Mouse (Mus musculus) lung, embryonic 14.5 days (tissue): ENCODE results near the gene Rpl31. TPM values are rescaled to one million over a fixed set of nuclear protein-coding genes. Genes with fewer than 3 reads are reported as not detected.

Experiments used
- ATAC-seq: fragments of 200-750 bp; cut with Nextera tagmentation; 2 replicates; pipeline ENCODE4 v1.8.0; 2017; ENCODE audit warnings: mild to moderate bottlenecking, moderate TSS enrichment, moderate library complexity; ENCODE audit not compliant: insufficient read depth
- DNase-seq: peaks from one replicate; pipeline ENCODE4 v3.0.0-alpha.2; 2015
- H3K27ac ChIP-seq: fragments of 300-500 bp; sonication (generic); 2 replicates; pipeline ENCODE4 v1.5.1; 2014; ENCODE audit warnings: low read depth, mild to moderate bottlenecking, moderate library complexity
- H3K27me3 ChIP-seq: fragments of 300-500 bp; sonication (generic); 2 replicates; pipeline ENCODE4 v1.6.1; 2014; ENCODE audit warnings: low read length, control low read depth; ENCODE audit not compliant: insufficient read depth
- H3K36me3 ChIP-seq: fragments of 300-500 bp; sonication (generic); 2 replicates; pipeline ENCODE4 v1.6.1; 2014; ENCODE audit warnings: control low read depth; ENCODE audit not compliant: insufficient read depth
- H3K4me1 ChIP-seq: fragments of 300-500 bp; sonication (generic); 2 replicates; pipeline ENCODE4 v1.6.1; 2014; ENCODE audit warnings: antibody characterized with exemption, control low read depth; ENCODE audit not compliant: insufficient read depth
- H3K4me2 ChIP-seq: fragments of 300-500 bp; sonication (generic); 2 replicates; pipeline ENCODE4 v1.6.1; 2014; ENCODE audit warnings: mild to moderate bottlenecking
- H3K4me3 ChIP-seq: fragments of 300-500 bp; sonication (generic); 2 replicates; pipeline ENCODE4 v1.5.1; 2014; ENCODE audit warnings: low read depth, low read length
- H3K9ac ChIP-seq: fragments of 300-500 bp; sonication (generic); 2 replicates; pipeline ENCODE4 v1.6.1; 2014
- H3K9me3 ChIP-seq: fragments of 300-500 bp; sonication (generic); 2 replicates; pipeline ENCODE4 v1.6.1; 2016; ENCODE audit warnings: low read depth, low read length, control low read depth
- CTCF ChIP-seq: IDR thresholded peaks from 2 replicates; pipeline ENCODE4 v1.5.1; 2016; ENCODE audit warnings: antibody characterized with exemption, low read depth
- WGBS: fragments of 180-500 bp; shearing (Covaris S2); extraction: QIAGEN DNeasy Blood & Tissue Kit; methylation state at CpG from one replicate; pipeline ENCODE4 v1.1.7; 2014; 5-methylcytosine and 5-hydroxymethylcytosine counted together
- polyA plus RNA-seq: library from polyadenylated mRNA; unstranded; fragments of >200 nt; fragmentation: Nextera tagmentation; extraction: Ambion mirVana; gene quantifications from 2 replicates; pipeline ENCODE4 v1.2.1, GENCODE M21; 2014

Rpl31 gene
- 717 and 719 TPM in 2 replicates for polyA plus RNA-seq

- WGBS = under 1% methylated on average over 61 of the region's 62 CpGs
- peak within 1 kb of the TSS; percentile 87 for H3K4me3 ChIP-seq
These were observed at the start of gene Rpl31 for GRCm38 (mm10) chr1:39367601-39368266. Rpl31 (plus strand) TSS chr1:39367842.

DNA sequence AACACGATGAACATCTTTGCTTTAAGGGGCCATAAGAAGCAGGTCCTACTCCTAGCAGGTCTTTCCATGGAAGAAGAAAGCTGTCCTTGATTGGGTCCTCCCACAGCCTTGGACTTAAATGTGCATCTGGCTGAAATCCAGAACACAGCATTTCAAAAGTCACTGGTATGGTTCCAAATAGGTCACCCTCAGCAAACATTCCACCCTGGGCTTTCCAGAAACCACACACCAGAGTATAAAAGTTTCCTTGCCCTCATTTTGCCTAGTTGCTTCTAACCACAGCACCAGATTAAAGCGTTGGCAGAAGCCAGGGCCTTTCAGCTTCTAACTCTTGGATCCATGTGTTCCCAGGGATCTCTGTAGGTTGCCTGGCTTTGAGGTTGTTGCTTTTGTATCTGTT is 49.7 kb upstream of the Rpl31 start:
- Histone ChIP-seq H3K27me3 (no peaks in the 10 kb centered on the region), H3K4me2 (no peak overlapping the region), H3K9me3 (no peaks in the 10 kb centered on the region), H3K4me3 (no peak overlapping the region), H3K4me1 (peaks cover 5% of the 10 kb centered on the region; the same call in 1 of the 2 replicates), H3K36me3 (no peaks in the 10 kb centered on the region), H3K27ac (no peak overlapping the region), H3K9ac (no peak overlapping the region)
- no peak for ATAC-seq
- DNase-seq = peak; percentile 55
- 68% methylated on average over 2 of the region's 2 CpGs for WGBS
- TF ChIP-seq CTCF = no peak

More at GRCm38 (mm10) chr1:39367601-39368266, at the start of gene Rpl31:
- H3K4me2 ChIP-seq = peak within 1 kb of the TSS; percentile 92
- H3K27me3 ChIP-seq = no peaks in the 10 kb centered on the region
- H3K9me3 ChIP-seq = no peaks in the 10 kb centered on the region
- no peak for TF ChIP-seq CTCF
- H3K36me3 ChIP-seq = peaks cover 34% of the 10 kb centered on the region
- peak; percentile 98 for DNase-seq
- 0 out of 2 replicates have a peak, but pooled peaks cover 3% of the 10 kb centered on the region for H3K4me1 ChIP-seq
- H3K27ac ChIP-seq = peak within 1 kb of the TSS; percentile 91
- H3K9ac ChIP-seq = peak within 1 kb of the TSS; percentile 98
- ATAC-seq = peak; percentile 99

DNA sequence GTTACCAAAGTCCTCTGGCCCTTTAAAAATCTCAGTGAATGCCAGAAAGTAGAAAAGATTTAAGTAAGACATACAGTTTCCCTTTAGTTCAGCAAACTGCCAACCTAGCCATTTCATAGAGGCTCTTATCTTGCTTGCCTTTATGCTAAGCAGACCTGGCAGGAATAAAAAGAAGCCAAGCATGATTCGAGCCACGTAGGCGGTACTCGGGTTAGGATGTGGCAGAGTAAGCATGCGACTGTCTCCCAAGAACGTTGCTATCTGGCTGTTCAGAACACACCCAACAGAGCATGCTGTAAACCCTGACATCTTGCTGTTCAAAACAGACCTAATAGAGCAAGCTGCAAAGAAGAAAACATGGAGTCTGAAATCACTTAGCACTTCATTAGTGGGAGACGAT is 48.8 kb upstream of the Rpl31 start:
- WGBS = 33% methylated on average over 7 of the region's 7 CpGs
- H3K4me3 ChIP-seq = no peak overlapping the region
- DNase-seq = peak; percentile 18
- H3K36me3 ChIP-seq = no peaks in the 10 kb centered on the region
- no peak overlapping the region for H3K9ac ChIP-seq
- no peaks in the 10 kb centered on the region for H3K9me3 ChIP-seq
- no peak for ATAC-seq
- H3K4me1 ChIP-seq = peaks cover 5% of the 10 kb centered on the region; the same call in 1 of the 2 replicates
- no peak overlapping the region for H3K27ac ChIP-seq
- H3K27me3 ChIP-seq = no peaks in the 10 kb centered on the region
- no peak for TF ChIP-seq CTCF
- no peak overlapping the region for H3K4me2 ChIP-seq

DNA sequence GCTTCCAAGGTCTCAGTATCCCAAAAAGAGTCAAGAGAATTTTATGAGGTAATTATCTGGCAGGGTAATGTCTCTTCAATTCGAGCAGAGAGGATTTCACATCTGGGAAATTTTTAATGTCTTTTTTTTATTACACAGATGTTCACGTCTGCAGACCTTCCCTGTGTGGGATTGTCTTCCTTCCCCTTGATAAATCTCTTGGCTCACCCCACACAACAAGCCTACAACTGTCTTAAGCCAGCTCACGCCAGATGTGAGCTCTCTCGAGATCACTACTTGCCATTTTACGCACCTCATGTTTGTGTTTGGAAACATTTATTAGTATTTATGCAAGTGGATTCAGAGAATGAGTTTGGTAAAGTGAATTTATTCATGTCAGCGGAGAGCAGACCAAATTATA is 45.7 kb upstream of the Rpl31 start:
- no peak overlapping the region for H3K4me3 ChIP-seq
- DNase-seq (no peak), ATAC-seq (no peak)
- no peak overlapping the region for H3K9ac ChIP-seq
- H3K27ac ChIP-seq = no peak overlapping the region
- TF ChIP-seq CTCF = no peak
- no peaks in the 10 kb centered on the region for H3K36me3 ChIP-seq
- no peak overlapping the region for H3K4me2 ChIP-seq
- no peaks in the 10 kb centered on the region for H3K9me3 ChIP-seq
- no peaks in the 10 kb centered on the region for H3K27me3 ChIP-seq
- peaks cover 5% of the 10 kb centered on the region; the same call in 1 of the 2 replicates for H3K4me1 ChIP-seq
- WGBS = 62% methylated on average over 6 of the region's 6 CpGs

DNA sequence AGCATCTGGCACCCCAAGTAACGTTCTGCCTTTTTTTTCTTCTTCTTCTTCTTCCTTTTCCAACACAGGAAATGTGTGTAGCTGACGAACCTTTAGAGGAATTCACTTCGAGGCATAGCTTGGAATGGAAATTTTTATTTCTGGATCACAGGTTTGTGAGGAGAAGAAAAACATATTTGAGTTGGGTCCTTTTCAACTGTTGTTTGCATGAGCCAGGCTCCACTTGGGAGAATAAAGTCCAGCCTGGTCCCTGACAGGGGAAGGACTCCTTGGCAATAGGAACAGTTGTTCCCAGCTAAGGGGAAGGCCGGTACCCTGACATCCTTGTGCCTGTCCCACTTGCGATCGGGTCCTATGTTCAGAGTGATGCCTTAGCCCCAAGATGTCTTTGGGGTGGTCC is 42.4 kb upstream of the Rpl31 start:
- no peak overlapping the region for H3K4me3 ChIP-seq
- 84% methylated on average over 6 of the region's 6 CpGs for WGBS
- no peaks in the 10 kb centered on the region for H3K4me1 ChIP-seq
- ATAC-seq (no peak), DNase-seq (no peak)
- H3K9ac ChIP-seq = no peak overlapping the region
- no peak overlapping the region for H3K27ac ChIP-seq
- no peaks in the 10 kb centered on the region for H3K27me3 ChIP-seq
- TF ChIP-seq CTCF = no peak
- no peaks in the 10 kb centered on the region for H3K36me3 ChIP-seq
- H3K4me2 ChIP-seq = no peak overlapping the region
- H3K9me3 ChIP-seq = no peaks in the 10 kb centered on the region

DNA sequence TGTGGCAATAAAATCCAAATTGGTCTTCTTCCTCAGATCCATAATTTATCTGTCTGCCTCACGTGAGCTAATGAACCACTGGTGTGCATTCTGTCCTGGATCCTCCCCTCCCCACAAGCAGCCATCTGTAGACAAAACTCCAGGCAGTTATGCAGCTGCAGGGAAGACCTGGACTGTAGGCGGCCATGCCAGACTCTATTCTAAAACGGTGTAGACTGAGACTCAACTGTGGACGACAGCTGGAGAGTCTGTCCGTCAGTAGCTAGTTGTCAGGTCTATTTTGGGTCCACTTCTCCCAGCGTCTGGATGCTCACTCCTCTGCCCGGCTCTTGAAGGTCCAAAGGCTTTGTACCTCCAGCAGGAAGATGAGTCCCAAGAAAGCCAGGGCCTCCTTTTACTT is 40.1 kb upstream of the Rpl31 start:
- 68% methylated on average over 7 of the region's 7 CpGs for WGBS
- DNase-seq = no peak
- no peak for TF ChIP-seq CTCF
- H3K27ac ChIP-seq = no peak overlapping the region
- no peak for ATAC-seq
- no peaks in the 10 kb centered on the region for H3K4me1 ChIP-seq
- H3K36me3 ChIP-seq = no peaks in the 10 kb centered on the region
- no peaks in the 10 kb centered on the region for H3K27me3 ChIP-seq
- H3K9ac ChIP-seq = no peak overlapping the region
- no peaks in the 10 kb centered on the region for H3K9me3 ChIP-seq
- no peak overlapping the region for H3K4me2 ChIP-seq
- no peak overlapping the region for H3K4me3 ChIP-seq

DNA sequence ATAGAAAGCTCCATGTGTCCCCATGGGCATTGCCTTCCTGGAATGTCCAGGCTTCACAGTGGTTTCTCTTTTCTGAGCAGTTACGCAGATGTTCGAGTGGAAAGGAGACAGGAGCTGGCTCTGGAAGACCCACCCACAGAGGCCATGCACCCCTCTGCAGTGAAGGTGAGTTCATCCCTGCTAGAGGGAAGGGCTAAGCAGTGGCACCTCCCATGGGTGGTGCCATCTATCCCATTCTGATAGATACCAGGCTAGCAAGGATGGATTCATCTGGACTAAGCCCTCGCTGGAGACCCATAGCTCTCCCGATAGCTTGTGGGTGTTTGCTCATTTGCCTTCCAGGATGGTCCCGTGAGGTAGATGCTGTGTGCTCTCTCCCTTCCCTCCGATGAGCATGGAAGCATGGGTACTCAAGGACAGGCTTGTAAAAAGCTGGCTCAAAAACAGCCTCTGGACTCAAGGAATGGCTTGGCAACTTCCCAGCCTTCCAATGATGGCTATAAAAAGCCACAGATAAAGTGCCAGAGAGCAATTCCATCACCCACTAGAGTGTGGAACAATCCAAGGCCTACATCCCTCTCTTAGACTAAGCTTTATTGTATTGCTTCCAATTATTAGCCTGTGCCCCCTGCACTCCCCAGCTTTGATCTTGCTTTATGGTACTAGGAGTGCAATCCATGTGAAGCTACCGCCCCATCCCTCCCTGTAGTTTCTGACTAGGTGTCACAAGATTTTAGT is 36.6 kb upstream of the Rpl31 start:
- Histone ChIP-seq H3K27me3 (no peaks in the 10 kb centered on the region), H3K4me1 (no peaks in the 10 kb centered on the region), H3K4me3 (no peak overlapping the region), H3K9me3 (no peaks in the 10 kb centered on the region), H3K27ac (no peak overlapping the region), H3K36me3 (no peaks in the 10 kb centered on the region), H3K9ac (no peak overlapping the region), H3K4me2 (no peak overlapping the region)
- DNase-seq (no peak), ATAC-seq (no peak)
- no peak for TF ChIP-seq CTCF
- WGBS = 82% methylated on average over 7 of the region's 7 CpGs
